Mouse (Mus musculus) heart, embryonic 11.5 days (tissue): ENCODE measurements around the gene Zfp607a. TPM values are rescaled to one million over a fixed set of nuclear protein-coding genes. Genes with fewer than 3 reads are reported as not detected.

ENCODE experiments used
- ATAC-seq: fragments of 200-750 bp; cut with Nextera tagmentation; replicated peaks from 2 replicates; pipeline ENCODE4 v1.8.0; 2017; ENCODE audit warnings: moderate library complexity; ENCODE audit not compliant: insufficient number of reproducible peaks, low FRiP score, low TSS enrichment
- H3K27ac ChIP-seq: fragments of 300-500 bp; sonication (generic); 2 replicates; pipeline ENCODE4 v1.5.1; 2014; ENCODE audit warnings: mild to moderate bottlenecking, low read depth, low read length
- H3K27me3 ChIP-seq: fragments of 300-500 bp; sonication (generic); 2 replicates; pipeline ENCODE4 v1.6.1; 2014; ENCODE audit warnings: mild to moderate bottlenecking, low read length, mixed read lengths; ENCODE audit not compliant: control insufficient read depth, insufficient read depth
- H3K36me3 ChIP-seq: fragments of 300-500 bp; sonication (generic); 2 replicates; pipeline ENCODE4 v1.6.1; 2014; ENCODE audit warnings: mild to moderate bottlenecking, low read length, moderate library complexity, mixed read lengths; ENCODE audit not compliant: control insufficient read depth, insufficient read depth
- H3K4me1 ChIP-seq: fragments of 300-500 bp; sonication (generic); 2 replicates; pipeline ENCODE4 v1.6.1; 2014; ENCODE audit warnings: low read length; ENCODE audit not compliant: control insufficient read depth, insufficient read depth
- H3K4me2 ChIP-seq: fragments of 300-500 bp; sonication (generic); 2 replicates; pipeline ENCODE4 v1.6.1; 2014; ENCODE audit warnings: mild to moderate bottlenecking, moderate library complexity
- H3K4me3 ChIP-seq: fragments of 300-500 bp; sonication (generic); 2 replicates; pipeline ENCODE4 v1.5.1; 2014; ENCODE audit warnings: low read depth, low read length
- H3K9ac ChIP-seq: fragments of 300-500 bp; sonication (generic); 2 replicates; pipeline ENCODE4 v1.6.1; 2014; ENCODE audit warnings: mild to moderate bottlenecking, low read depth, low read length, moderate library complexity
- H3K9me3 ChIP-seq: fragments of 300-500 bp; sonication (generic); replicated peaks from 2 replicates; pipeline ENCODE4 v1.6.1; 2016; ENCODE audit warnings: low read length; ENCODE audit not compliant: control insufficient read depth
- WGBS: fragments of 180-500 bp; shearing (Covaris S2); extraction: QIAGEN DNeasy Blood & Tissue Kit; methylation state at CpG from one replicate; pipeline ENCODE4 v1.1.7; 2014; ENCODE audit not compliant: insufficient replicate concordance; 5-methylcytosine and 5-hydroxymethylcytosine counted together
- polyA plus RNA-seq: library from polyadenylated mRNA; unstranded; fragments of >200 nt; fragmentation: Nextera tagmentation; extraction: Ambion mirVana; gene quantifications from 2 replicates; pipeline ENCODE4 v1.2.1, GENCODE M21; 2014

Gene Zfp607a
- polyA plus RNA-seq = 3.1 and 3.7 TPM in 2 replicates

GRCm38 (mm10) chr7:27857227-27857626 lies at the start of gene Zfp607a:
TSS of gene Zfp607a (plus strand) at chr7:27857527.
- peaks cover 11% of the 10 kb centered on the region for H3K36me3 ChIP-seq
- no peak within 1 kb of the TSS for H3K4me2 ChIP-seq
- no peak within 1 kb of the TSS for H3K27ac ChIP-seq
- no peak within 1 kb of the TSS for H3K4me3 ChIP-seq
- no peaks in the 10 kb centered on the region for H3K4me1 ChIP-seq
- no peak within 1 kb of the TSS for H3K9ac ChIP-seq
- no peaks in the 10 kb centered on the region for H3K27me3 ChIP-seq
- no peak for ATAC-seq
- H3K9me3 ChIP-seq = no peaks in the 10 kb centered on the region
- WGBS = 93% methylated on average over 1 of the region's 1 CpGs

- Histone ChIP-seq H3K36me3 (peaks cover 19% of the 10 kb centered on the region), H3K27me3 (no peaks in the 10 kb centered on the region), H3K4me1 (no peaks in the 10 kb centered on the region), H3K4me2 (no peak overlapping the region), H3K9me3 (no peaks in the 10 kb centered on the region), H3K27ac (no peak overlapping the region), H3K4me3 (no peak overlapping the region), H3K9ac (no peak overlapping the region)
- WGBS = 93% methylated on average over 7 of the region's 7 CpGs
- no peak for ATAC-seq
Measured at GRCm38 (mm10) chr7:27818526-27819110, 38.7 kb upstream of the Zfp607a start.

- H3K36me3 ChIP-seq = peaks cover 15% of the 10 kb centered on the region
- H3K4me3 ChIP-seq = no peak overlapping the region
- H3K4me1 ChIP-seq = no peaks in the 10 kb centered on the region
- no peaks in the 10 kb centered on the region for H3K9me3 ChIP-seq
- no peaks in the 10 kb centered on the region for H3K27me3 ChIP-seq
- ATAC-seq = no peak
- H3K9ac ChIP-seq = no peak overlapping the region
- no peak overlapping the region for H3K4me2 ChIP-seq
- H3K27ac ChIP-seq = no peak overlapping the region
Measured at GRCm38 (mm10) chr7:27822611-27823010, 34.7 kb upstream of the Zfp607a start.

- no peak for ATAC-seq
- H3K27ac ChIP-seq = no peak overlapping the region
- no peak overlapping the region for H3K4me3 ChIP-seq
- H3K9me3 ChIP-seq = no peaks in the 10 kb centered on the region
- H3K36me3 ChIP-seq = no peaks in the 10 kb centered on the region
- H3K4me2 ChIP-seq = no peak overlapping the region
- H3K4me1 ChIP-seq = no peaks in the 10 kb centered on the region; the same call in 1 of the 2 replicates
- WGBS = 76% methylated on average over 2 of the region's 2 CpGs
- no peaks in the 10 kb centered on the region for H3K27me3 ChIP-seq
- H3K9ac ChIP-seq = no peak overlapping the region
Measured at GRCm38 (mm10) chr7:27834131-27834530, 23.2 kb upstream of the Zfp607a start.

- Histone ChIP-seq H3K4me2 (peak overlapping the region; percentile 75), H3K27me3 (no peaks in the 10 kb centered on the region), H3K4me1 (no peaks in the 10 kb centered on the region; the same call in 1 of the 2 replicates), H3K9me3 (no peaks in the 10 kb centered on the region), H3K4me3 (peak overlapping the region; percentile 59), H3K9ac (peak overlapping the region; percentile 78), H3K36me3 (no peaks in the 10 kb centered on the region), H3K27ac (peak overlapping the region; percentile 75)
- ATAC-seq = peak; percentile 51; the same call in 1 of the 2 replicates
- 33% methylated on average over 6 of the region's 6 CpGs for WGBS
Measured at GRCm38 (mm10) chr7:27837896-27838295, 19.4 kb upstream of the Zfp607a start.

GRCm38 (mm10) chr7:27838323-27839249 lies 18.7 kb upstream of the Zfp607a start, which contains the start of gene Zfp59:
TSS of gene Zfp59 (plus strand) at chr7:27838607.
- ATAC-seq = peak; percentile 94
- Histone ChIP-seq H3K27ac (peak within 1 kb of the TSS; percentile 75), H3K4me2 (peak within 1 kb of the TSS; percentile 75), H3K4me1 (no peaks in the 10 kb centered on the region; the same call in 1 of the 2 replicates), H3K4me3 (peak within 1 kb of the TSS; percentile 59), H3K9me3 (no peaks in the 10 kb centered on the region), H3K9ac (peak within 1 kb of the TSS; percentile 78), H3K27me3 (no peaks in the 10 kb centered on the region), H3K36me3 (no peaks in the 10 kb centered on the region)
- WGBS = 4% methylated on average over 34 of the region's 34 CpGs

- no peaks in the 10 kb centered on the region for H3K9me3 ChIP-seq
- ATAC-seq = no peak
- peak overlapping the region; percentile 75 for H3K4me2 ChIP-seq
- no peaks in the 10 kb centered on the region; the same call in 1 of the 2 replicates for H3K4me1 ChIP-seq
- no peak overlapping the region; the same call in 1 of the 2 replicates for H3K4me3 ChIP-seq
- 92% methylated on average over 7 of the region's 7 CpGs for WGBS
- H3K27me3 ChIP-seq = no peaks in the 10 kb centered on the region
- no peaks in the 10 kb centered on the region for H3K36me3 ChIP-seq
- H3K27ac ChIP-seq = no peak overlapping the region
- H3K9ac ChIP-seq = no peak overlapping the region
Measured at GRCm38 (mm10) chr7:27839596-27839995, 17.7 kb upstream of the Zfp607a start.

GRCm38 (mm10) chr7:27840104-27840503 lies 17.2 kb upstream of the Zfp607a start:
- H3K27ac ChIP-seq = no peak overlapping the region
- WGBS = 85% methylated on average over 6 of the region's 6 CpGs
- no peak for ATAC-seq
- H3K4me2 ChIP-seq = no peak overlapping the region
- H3K9me3 ChIP-seq = no peaks in the 10 kb centered on the region
- H3K4me3 ChIP-seq = no peak overlapping the region
- no peaks in the 10 kb centered on the region for H3K27me3 ChIP-seq
- no peak overlapping the region for H3K9ac ChIP-seq
- peaks cover 3% of the 10 kb centered on the region; the same call in 1 of the 2 replicates for H3K36me3 ChIP-seq
- H3K4me1 ChIP-seq = no peaks in the 10 kb centered on the region; the same call in 1 of the 2 replicates
